Mouse (Mus musculus): ENCODE data around the gene Atg4c. TPM values are rescaled to one million over a fixed set of nuclear protein-coding genes. Genes with fewer than 3 reads are reported as not detected.
A peak's percentile ranks its signal among the peaks of the same experiment; 100 is the strongest.

Atg4c gene
- total RNA-seq, 4 experiments from 2014 or later, result 3.9 to 5.0 (median 4.6) TPM

DNA sequence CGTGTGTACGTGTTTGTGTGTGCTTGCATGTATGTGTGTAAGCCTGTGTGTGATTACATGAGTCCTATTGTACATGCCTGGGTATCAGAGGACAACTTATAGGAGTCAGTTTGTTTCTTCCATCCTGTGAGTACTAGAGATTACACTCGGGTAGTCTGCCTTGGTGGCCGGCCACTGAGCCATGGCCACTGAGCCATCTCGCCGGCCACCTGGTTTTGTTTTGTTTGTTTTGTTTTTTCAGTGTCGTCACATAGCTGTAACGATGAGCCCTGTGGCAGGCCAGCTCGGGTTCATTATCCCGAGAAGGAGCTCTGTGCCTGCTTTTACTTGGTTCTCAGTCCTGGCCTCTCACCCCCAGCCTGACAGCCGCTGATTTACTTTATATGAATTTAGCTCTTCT is 69.9 kb downstream of the Atg4c start:
- no peak for DNase-seq (ENCODE audit: low spot score)

DNA sequence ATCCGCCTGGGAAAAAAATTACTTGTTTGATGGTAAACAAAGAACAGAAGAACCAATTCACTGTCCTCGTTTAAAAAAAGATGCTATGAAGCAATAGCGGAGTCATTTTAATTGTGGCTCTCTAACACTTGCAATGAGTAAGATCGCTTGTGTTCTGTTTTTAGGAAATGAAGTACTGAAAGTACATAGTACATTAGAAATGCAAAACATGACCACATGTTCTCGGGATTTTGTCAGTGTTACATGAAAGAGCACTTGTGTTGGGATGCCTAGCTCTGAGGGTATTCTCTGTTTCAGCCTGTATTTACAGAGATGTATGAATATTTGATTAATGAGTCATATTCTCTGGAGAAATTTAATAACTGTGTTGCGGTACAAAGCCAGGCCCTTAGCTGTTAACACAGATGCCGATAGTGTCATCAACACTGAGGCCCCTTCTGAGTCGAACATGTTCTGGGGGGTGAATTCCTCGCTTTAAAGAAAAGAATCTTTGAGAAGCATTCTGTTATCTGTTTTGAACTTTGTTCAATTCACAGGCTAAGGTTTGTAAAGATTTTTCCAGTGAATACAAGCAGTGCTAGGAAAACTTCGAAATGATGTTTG is 73.2 kb downstream of the Atg4c start:
- no peak for DNase-seq (ENCODE audit: low spot score)

DNA sequence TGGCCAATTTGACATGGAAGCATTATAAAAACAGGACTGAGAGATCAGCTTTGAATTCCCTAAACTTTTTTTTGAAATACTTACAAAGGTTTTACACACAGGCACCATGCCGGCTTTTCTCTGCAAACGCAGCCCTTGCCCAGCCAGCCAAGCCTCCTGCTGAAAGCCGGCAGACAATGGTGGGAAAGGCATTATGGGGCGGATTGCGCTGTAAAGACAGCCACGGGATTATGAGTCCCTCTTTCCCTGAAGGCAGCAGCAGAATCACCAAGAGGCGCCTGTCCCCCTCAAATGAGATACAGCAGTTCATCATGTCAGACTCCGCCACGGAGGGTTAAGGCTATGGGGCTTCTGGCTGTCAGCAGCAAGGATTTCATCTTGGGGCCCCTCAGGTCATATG is 79.1 kb downstream of the Atg4c start:
- no peak for DNase-seq (ENCODE audit: low spot score)

DNA sequence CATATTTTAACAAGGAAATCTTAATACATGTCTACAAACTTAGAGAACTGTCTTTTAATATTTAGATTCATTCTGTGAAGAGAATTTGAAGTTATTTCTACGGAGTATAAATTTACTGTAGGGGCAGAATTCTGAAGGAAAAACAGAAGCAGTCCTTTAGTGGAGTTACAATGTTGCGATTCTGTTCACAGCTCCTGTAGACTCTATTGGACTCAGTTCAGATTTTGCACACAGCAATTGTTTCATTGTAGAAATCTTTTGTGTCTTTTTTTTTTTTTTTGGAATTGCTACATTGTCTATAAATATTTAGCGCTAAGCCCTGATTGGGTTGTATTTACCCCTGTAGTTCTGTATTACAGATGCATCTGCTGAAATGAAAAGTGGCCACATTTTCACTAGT is 79.7 kb downstream of the Atg4c start:
- no peak for DNase-seq (ENCODE audit: low spot score)

DNA sequence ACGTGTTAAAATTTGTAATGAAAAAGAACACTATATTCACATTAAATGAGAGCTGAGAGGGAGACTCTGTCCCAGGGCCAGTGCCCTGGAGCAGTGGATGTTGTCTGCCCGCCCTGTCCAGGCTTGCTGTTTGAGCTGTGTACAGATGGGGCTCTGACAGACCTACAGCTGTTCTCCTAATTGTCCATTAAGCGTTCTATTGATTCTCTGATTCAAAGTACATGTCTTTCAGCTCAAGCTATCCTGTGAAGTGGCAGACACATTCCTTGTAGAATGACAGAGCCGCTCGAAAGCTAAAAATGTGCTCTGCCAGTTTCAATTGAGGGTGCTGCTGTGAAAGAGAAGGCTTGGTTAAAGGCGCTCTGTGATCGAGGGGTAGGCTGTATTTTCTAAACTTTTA is 80.2 kb downstream of the Atg4c start:
- DNase-seq (ENCODE audit: low spot score), result no peak

DNA sequence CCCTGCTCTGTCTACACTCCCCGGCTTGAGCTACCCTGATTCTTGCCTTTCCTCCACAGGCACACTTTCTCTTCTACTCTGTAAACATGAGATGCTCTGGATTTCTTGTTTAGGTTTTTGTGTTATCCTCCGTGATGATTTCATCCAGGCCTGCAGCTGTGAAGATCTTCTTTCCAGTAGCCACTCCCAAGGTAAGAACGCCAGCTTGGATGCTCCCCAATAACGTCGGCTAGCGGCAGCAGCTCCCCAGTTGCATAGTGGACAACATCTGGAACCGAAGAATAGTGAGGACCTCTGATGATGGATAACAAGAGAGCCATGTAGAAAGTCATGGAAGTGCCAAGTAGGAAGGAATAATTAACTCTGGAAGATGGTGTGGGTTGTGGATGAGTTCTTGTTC is 85.1 kb downstream of the Atg4c start:
- peak; percentile 20 for DNase-seq (ENCODE audit: low spot score)

DNA sequence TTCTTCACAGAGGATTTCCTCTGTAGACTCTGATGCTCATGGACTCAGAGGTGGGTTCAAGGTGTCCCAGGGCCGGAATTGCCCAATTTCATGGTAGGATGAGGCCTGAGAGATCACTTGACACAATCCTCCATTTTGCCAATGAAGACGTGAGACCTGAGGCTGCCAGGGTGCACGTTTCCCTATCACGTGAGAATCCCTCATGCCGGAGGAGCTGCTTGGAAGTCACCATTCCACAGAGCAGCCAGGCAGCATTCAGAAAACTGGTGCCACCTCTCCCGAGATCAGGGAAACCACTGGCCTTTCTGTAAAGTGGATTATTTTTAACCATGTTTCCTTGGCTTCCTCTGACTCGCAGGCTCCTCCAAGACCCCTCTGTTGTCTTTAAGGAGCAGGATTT is 88.0 kb downstream of the Atg4c start:
- DNase-seq (ENCODE audit: low spot score), result no peak

DNA sequence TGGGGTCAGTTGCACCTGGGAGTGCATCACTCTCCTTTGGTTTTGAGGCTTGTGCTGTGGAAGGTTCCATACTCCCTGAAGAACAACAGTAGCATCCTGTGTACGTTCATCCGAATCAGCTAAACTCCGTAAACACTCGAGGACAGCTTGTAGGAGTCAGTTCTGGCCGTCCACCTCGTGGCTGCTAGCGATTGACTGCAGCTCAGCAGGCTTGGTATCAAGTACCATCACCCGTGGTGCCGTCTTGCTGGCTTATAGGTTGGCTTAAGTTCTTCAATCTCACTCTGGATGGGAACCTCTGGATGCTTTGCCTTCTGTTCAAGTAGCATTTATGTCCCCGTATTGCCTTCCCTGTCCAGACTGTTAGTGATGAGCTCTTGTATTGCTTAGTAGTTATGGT is 95.6 kb downstream of the Atg4c start:
- DNase-seq (ENCODE audit: low spot score), result no peak

DNA sequence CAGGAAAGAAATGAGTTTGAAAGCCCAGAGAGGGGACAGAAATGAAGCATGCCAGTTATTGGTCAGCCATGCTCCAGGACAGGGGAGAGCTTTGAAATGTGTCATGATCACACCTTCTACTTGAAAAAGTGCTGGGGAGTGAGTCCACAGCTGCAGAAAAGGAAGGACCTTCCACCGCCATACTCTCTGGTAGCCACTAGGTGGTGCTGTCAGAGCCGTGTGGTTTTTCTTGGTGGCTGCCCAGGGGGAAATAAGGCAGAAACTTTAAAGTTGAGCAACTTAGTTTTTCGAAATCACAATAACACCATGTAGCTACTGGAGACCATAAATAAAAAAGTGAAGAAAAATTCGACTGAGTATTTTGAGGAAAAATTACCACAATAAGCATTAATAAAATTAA is 104.9 kb downstream of the Atg4c start:
- peak; percentile 3 for DNase-seq (ENCODE audit: low spot score)

DNA sequence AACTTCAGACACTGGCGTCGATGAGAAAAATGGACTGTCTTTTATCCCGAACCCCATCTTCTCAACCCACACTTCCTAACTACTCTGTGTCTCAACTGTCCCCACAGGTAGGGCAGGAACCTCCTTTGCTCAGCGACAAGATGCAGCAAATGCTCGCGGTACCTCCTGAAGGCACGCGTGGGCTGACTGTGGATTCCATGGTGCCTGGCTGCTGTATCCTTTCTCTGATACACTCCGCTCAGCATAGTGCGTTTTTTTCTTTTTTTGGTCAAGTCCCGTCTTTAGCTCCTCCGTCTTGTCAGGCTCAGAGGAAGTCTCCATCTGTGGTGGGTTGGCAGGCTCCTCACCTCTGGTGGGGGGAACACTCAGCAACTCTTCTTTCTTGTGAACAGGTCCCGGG is 111.1 kb downstream of the Atg4c start:
- DNase-seq (ENCODE audit: low spot score), result no peak

Other genes starting within 250 kb of the Atg4c start
- 1 to 10 TPM; 3.3 to 6.1 (median 3.9) TPM for gene Angptl3, start 163.0 kb upstream of the Atg4c start, total RNA-seq (2022)
- gene Dock7, start 73.0 kb upstream of the Atg4c start, total RNA-seq (2022), result 10 to 100 TPM in 3 of 4 experiments, 1 to 10 TPM in 1; 9.8 to 11.0 (median 10.7) TPM
- not detected for gene Gm12689, start 102.0 kb downstream of the Atg4c start, total RNA-seq (2022)